Mouse (Mus musculus): ENCODE results near the gene Alg6. TPM values are rescaled to one million over a fixed set of nuclear protein-coding genes. Genes with fewer than 3 reads are reported as not detected.

Alg6 gene
- polyA plus RNA-seq, 1 experiment from 2014 or later: 24.2 TPM

GRCm38 (mm10) chr4:99792365-99792764 lies 76.9 kb downstream of the Alg6 start:
- 88% methylated on average over 6 of the region's 6 CpGs for whole genome bisulfite sequencing

More at GRCm38 (mm10) chr4:99792365-99792764, 76.9 kb downstream of the Alg6 start:
- Histone ChIP-seq H3K4me1 (ENCODE audit: control insufficient read depth, insufficient read depth, low read length) (no peaks in the 10 kb centered on the region), H3K36me3 (ENCODE audit: control insufficient read depth, insufficient read depth, low read length) (no peaks in the 10 kb centered on the region), H3K4me2 (replicated peaks; ENCODE audit: low read depth, low read length) (no peak overlapping the region), H3K27me3 (ENCODE audit: control insufficient read depth, insufficient read depth, low read length) (no peaks in the 10 kb centered on the region), H3K27ac (ENCODE audit: low read length) (no peak overlapping the region), H3K4me3 (ENCODE audit: low read depth, low read length) (no peak overlapping the region), H3K9ac (replicated peaks; ENCODE audit: low read depth, low read length) (no peak overlapping the region), H3K9me3 (ENCODE audit: control insufficient read depth, low read depth, low read length) (no peaks in the 10 kb centered on the region)
- no peak for ATAC-seq (ENCODE audit: insufficient number of reproducible peaks, insufficient read depth, low FRiP score, low read depth)

Other genes starting within 250 kb of the Alg6 start
- 1.7 and 2.1 TPM in 2 replicates for gene Foxd3, start 59.4 kb upstream of the Alg6 start, polyA plus RNA-seq (2014; fragmentation: Nextera tagmentation; extraction: Ambion mirVana)
- gene Efcab7, start 113.5 kb downstream of the Alg6 start, polyA plus RNA-seq (2014; fragmentation: Nextera tagmentation; extraction: Ambion mirVana): 24.2 and 24.5 TPM in 2 replicates
- 78.2 and 95.1 TPM in 2 replicates for gene Pgm1, start 213.8 kb downstream of the Alg6 start, polyA plus RNA-seq (2014; fragmentation: Nextera tagmentation; extraction: Ambion mirVana)
- gene Itgb3bp, start 214.1 kb downstream of the Alg6 start, polyA plus RNA-seq (2014; fragmentation: Nextera tagmentation; extraction: Ambion mirVana): 38.2 and 47.1 TPM in 2 replicates

Measured in stomach, embryonic 14.5 days (tissue).